Mouse (Mus musculus) stomach, embryonic 15.5 days (tissue): ENCODE results near the gene Scgb2b15. TPM values are rescaled to one million over a fixed set of nuclear protein-coding genes. Genes with fewer than 3 reads are reported as not detected.
"Not testable (repeated sequence)": the region's sequence is repeated elsewhere in the genome, so short reads cannot be mapped to it uniquely, and the experiment has no call there.

Source experiments
- ATAC-seq: fragments of 200-750 bp; cut with Nextera tagmentation; 2 replicates; pipeline ENCODE4 v1.8.0; 2017; ENCODE audit warnings: low read depth, moderate number of reproducible peaks, moderate TSS enrichment; ENCODE audit not compliant: insufficient read depth, low FRiP score
- H3K27ac ChIP-seq: fragments of 300-500 bp; sonication (generic); 2 replicates; pipeline ENCODE4 v1.5.1; 2015; ENCODE audit warnings: mild to moderate bottlenecking, inconsistent platforms
- H3K27me3 ChIP-seq: fragments of 300-500 bp; sonication (generic); replicated peaks from 2 replicates; pipeline ENCODE4 v1.6.1; 2015; ENCODE audit warnings: inconsistent platforms
- H3K36me3 ChIP-seq: fragments of 300-500 bp; sonication (generic); 2 replicates; pipeline ENCODE4 v1.6.1; 2015; ENCODE audit warnings: inconsistent platforms
- H3K4me1 ChIP-seq: fragments of 300-500 bp; sonication (generic); 2 replicates; pipeline ENCODE4 v1.6.1; 2015; ENCODE audit warnings: inconsistent platforms
- H3K4me2 ChIP-seq: fragments of 300-500 bp; sonication (generic); 2 replicates; pipeline ENCODE4 v1.6.1; 2015; ENCODE audit warnings: mild to moderate bottlenecking, inconsistent platforms
- H3K4me3 ChIP-seq: fragments of 300-500 bp; sonication (generic); replicated peaks from 2 replicates; pipeline ENCODE4 v1.5.1; 2015; ENCODE audit warnings: inconsistent platforms
- H3K9ac ChIP-seq: fragments of 300-500 bp; sonication (generic); 2 replicates; pipeline ENCODE4 v1.6.1; 2015; ENCODE audit warnings: inconsistent platforms
- H3K9me3 ChIP-seq: fragments of 300-500 bp; sonication (generic); 2 replicates; pipeline ENCODE4 v1.6.1; 2016; ENCODE audit warnings: inconsistent platforms
- polyA plus RNA-seq: library from polyadenylated mRNA; unstranded; fragments of >200 nt; fragmentation: Nextera tagmentation; extraction: Ambion mirVana; gene quantifications from 2 replicates; pipeline ENCODE4 v1.2.1, GENCODE M21; 2015

Gene Scgb2b15
- polyA plus RNA-seq, result not detected in 2 replicates

GRCm38 (mm10) chr7:32829562-32829961 lies at the start of gene Scgb2b15:
TSS of gene Scgb2b15 (minus strand) at chr7:32829662.
- H3K4me1 ChIP-seq, H3K9ac ChIP-seq, H3K4me3 ChIP-seq, H3K36me3 ChIP-seq, H3K27ac ChIP-seq, H3K27me3 ChIP-seq, H3K4me2 ChIP-seq, H3K9me3 ChIP-seq, ATAC-seq: not testable (repeated sequence)

- H3K4me2 ChIP-seq, H3K4me1 ChIP-seq, H3K27me3 ChIP-seq, H3K9me3 ChIP-seq, ATAC-seq, H3K4me3 ChIP-seq, H3K9ac ChIP-seq, H3K36me3 ChIP-seq, H3K27ac ChIP-seq: not testable (repeated sequence)
Observed at GRCm38 (mm10) chr7:32836254-32836653, 6.8 kb upstream of the Scgb2b15 start, which contains the start of gene Scgb1b15. TSS of gene Scgb1b15 (plus strand) at chr7:32836554.

Other genes starting within 250 kb of the Scgb2b15 start
- gene Scgb1b15, start 6.9 kb upstream of the Scgb2b15 start, polyA plus RNA-seq, result not detected in 2 replicates
- not detected in 2 replicates for gene Scgb2b17, start 226.9 kb upstream of the Scgb2b15 start, polyA plus RNA-seq
- not detected in 2 replicates for gene Scgb1b17, start 233.8 kb upstream of the Scgb2b15 start, polyA plus RNA-seq